Mouse (Mus musculus): ENCODE measurements around the gene Tmsb4x.
A peak's percentile ranks its signal among the peaks of the same experiment; 100 is the strongest.

The Tmsb4x gene

DNA sequence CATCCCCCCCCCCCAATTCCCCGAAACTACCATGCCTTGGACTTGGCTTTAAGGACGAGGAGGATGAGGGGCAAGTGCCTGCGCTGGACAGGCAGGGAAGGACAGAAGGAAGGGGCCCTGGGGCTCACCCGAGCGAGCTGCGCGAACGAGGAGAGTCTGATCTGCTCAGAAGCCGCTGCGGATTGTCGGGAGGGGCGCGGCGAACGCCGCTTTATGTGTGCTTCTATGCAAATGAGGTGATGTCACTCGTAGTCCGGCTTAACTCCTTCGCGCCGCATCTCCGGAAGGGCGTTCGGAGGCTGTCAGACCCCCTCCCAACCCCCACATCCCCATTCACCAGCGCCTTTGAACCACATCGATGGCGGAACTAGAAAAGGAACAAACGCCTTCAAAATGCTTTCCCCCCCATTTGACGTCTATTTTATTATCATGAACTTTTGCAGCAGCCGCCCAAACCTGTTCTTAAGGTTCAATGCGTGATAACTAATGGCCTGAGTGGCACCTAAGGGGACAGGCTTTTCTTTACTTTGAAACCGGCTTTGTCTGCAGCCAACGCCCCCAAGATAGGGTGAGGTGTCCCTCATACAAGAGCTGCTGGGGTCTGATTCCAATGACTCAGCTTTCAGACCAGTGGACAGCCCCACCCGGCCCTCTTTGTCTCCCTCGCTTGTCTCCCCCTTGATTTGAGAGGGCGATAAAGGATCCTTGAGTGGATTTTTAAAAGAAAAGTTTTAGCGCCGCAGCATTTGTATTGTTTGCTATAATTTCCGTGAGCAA is at the start of gene Tmsb4x:
TSS of gene Tmsb4x (minus strand) at position 338 of the 777 bp plus-strand sequence.
- peak; percentile 85 to 86 for DNase-seq (ENCODE audit: low spot score in 2 of 2)

DNA sequence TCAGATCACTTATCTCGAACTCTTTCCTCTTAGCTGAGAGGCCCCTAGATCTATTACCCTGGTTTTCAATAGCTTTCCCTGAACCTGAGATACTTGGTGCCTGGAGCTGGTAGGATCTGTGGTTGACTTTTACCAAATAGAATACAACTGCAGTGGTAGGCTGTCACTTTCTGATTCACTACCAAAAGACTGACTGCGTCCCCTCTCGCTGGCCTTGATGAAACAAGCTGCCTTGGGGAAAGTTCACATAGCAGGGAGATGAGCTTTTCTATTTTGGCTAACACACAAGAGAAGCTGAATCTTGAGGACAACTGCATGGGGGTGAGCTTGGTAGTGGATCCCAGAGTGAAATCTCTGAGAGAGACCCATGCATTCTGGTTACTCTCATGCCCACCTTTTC is 32.6 kb upstream of the Tmsb4x start:
- no peak for DNase-seq (ENCODE audit: low spot score in 2 of 2)

DNA sequence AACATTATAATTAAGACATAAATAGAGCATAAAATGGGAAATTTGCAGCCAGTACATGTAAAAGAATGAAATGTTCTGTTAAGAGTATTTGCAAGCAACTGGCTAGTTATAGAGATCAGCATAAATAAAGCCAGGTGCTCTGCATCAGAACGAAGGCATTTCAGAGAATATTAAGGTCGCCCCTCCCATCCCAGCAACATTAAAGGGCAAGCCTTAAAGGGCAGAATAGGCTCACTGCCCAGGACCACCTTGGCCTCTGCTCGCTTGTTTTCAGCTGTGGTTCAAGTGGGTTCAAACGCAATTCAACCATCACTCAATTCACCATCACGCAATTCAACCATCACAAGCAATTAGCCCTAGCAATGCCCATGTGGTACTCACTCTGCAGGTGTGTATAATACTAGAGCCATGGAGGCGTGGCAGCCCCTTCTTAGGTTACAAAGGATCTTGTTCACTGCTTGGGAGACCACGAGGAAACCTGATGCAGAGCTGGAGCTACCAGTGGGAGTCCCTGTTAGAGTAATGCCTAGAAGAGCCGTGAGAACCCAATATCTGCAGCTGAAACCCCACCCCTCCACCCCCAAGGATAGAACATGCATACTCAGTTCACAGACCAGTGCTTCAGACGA is 30.3 kb upstream of the Tmsb4x start:
- DNase-seq (ENCODE audit: low spot score in 2 of 2) = no peak

DNA sequence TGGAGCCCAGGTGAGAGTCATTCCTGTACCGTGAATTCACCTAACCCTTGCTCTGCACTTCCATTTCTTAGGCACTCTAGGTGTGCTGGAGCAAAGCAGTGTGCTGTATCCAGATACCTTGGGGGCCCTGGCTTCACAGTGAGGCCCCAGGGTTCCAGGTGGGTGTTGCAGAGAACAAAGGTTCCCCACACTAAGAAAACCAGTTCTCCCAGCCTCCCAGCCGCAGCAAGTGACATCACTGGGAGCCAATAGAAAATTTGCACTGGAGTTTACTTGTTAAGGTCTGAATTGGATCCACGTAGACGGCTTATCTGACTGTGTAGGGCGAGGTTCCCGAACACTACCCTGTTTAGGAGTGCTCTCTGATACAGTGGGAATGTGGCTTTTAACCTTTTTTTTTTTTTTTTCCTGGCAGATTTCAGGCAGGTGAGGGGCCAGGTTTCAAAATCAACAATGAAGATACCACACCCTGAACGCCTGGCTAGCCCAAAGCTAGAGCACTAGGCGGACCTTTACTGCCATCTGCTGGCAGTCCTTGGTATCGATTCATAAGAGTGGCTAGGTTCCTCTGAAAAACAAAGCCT is 24.1 kb upstream of the Tmsb4x start:
- peak; percentile 45 to 69 for DNase-seq (ENCODE audit: low spot score in 2 of 2)

DNA sequence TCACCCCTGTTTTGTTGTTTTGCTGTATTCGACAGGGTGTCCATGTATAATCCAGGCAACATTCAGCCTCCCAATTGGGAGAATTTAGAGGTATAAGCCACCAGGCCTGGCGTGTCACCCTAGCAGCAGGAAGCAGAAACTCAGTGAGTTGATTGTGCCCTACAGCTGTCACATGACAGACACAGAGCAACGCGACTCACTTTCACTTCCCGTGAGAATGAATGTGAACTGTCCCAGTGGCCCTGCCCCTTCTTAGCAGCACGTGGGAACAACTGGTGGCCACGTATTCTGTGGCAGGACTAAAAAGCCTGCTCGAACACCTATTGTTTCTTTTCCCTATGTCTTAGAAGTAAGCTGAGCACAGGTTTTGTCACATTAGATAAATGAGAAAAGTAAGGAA is 22.0 kb upstream of the Tmsb4x start:
- peak; percentile 48 to 71 for DNase-seq (ENCODE audit: low spot score in 2 of 2)

DNA sequence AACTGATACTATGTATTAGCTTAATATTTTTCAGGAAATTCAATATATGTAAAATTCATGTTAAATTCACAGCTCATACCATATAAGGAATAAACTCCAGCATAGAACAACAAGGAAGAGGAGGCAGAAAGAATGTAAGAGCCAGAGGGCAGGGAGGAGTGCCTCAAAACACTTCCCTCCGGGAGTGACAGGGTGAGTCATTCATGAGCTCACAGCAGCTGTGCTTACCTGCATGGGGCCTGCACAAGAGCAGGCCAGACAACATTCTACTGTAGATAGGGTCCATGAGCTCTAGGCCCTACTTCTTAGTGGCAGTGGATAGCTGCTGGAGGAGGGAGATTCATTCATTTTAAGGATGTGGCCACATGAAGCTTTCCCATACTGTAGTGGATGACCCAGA is 20.7 kb upstream of the Tmsb4x start:
- no peak for DNase-seq (ENCODE audit: low spot score in 2 of 2)

DNA sequence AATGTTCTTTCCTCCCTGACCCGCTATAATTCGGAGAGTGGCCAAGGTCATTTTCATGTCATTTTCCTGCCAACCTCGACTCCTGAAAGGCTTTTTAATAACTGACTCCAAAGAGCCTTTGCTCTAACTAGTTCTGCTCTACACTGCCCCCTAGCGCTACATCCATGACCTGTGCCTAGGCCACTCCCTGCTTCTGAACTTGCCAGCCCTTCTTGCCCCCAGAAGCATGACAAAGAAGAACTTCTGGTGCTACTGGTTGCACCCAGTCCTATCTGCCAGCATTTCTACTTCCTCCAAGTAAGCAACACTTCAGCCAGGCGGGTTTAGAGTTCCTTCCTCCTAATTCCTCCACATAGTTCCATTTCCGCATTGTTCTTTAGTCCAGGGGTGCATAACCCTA is 20.1 kb upstream of the Tmsb4x start:
- DNase-seq (ENCODE audit: low spot score in 2 of 2) = peak; percentile 70 to 82

DNA sequence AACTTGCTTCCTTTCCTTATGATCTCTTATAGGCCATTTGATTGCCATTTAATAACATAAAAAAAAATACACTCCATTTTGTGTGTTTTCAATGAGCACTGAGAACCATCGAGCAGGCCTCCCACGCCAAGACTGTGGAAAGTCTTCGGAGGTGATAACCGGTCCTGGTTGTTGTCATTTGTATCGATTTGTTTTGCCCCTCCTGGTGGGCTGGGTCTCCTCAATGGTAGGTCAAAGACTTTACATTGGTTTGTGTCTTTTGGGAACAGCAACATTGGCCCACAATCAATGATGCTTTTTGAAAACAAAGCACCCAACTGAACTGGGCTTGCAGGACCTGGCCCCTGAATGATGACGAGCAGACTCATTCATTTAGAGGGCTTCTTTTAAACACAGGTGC is 18.6 kb upstream of the Tmsb4x start:
- no peak for DNase-seq (ENCODE audit: low spot score in 2 of 2)

DNA sequence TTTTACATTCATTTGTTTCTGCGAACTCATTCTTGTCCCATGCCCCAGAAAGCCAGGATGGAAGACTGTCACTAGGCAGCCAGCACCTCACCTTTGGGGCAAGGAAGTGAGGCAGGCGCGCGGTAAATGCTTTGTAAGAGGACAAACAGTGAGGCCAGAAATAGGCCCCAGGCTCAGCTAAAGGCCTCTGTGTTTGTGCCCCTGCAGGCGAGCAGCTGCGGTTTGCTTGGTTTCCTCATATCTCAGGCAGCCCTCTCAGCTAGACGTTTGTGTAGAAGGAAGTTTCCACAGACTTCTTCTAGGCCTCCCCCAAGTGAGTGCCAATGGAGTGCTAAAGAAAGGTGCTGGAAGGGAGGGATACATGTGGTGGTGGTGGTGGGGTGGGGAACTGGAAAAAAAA is 18.0 kb upstream of the Tmsb4x start:
- DNase-seq (ENCODE audit: low spot score in 2 of 2) = peak; percentile 61 to 68

DNA sequence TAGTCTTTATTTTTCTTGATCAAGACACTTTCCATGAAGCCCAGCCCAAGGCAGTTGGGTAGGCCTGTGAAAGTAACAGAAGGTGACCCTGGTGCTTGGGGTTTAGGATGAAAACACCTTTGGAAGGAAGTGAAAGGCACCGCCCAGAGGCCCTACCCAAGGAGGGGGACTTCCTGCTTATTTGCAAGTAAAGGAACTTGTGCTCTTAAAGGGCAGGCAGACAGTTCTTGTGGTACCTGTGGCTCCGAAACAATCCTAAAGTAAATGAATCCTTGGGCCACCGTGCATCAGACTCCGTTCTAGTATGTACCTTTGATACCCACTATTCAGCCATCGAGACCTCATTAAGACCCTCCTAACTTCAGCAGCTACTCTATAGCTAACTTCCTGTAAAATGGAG is 17.5 kb upstream of the Tmsb4x start:
- peak; percentile 46 to 56 for DNase-seq (ENCODE audit: low spot score in 2 of 2)

DNA sequence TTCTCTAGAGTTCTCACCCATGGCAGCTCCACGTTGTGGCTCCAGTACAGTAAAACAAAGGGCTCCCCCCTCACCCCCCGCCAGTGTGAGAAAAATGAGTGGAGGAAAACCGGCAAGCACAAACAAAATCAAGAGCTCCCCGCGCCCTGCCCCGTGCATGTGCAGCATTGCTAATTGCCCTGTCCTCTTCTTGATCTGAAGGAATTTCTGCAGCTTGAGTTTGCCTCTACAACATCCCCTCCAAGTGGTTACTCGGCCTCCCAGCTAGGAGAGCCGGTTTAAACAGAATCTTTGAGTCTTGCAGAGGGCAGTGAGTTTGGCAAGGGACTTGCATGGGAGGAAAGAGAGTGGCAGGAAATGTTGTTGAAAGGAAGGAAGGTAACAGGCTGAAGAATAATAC is 3.6 kb upstream of the Tmsb4x start:
- peak; percentile 23 to 31 for DNase-seq (ENCODE audit: low spot score in 2 of 2)

DNA sequence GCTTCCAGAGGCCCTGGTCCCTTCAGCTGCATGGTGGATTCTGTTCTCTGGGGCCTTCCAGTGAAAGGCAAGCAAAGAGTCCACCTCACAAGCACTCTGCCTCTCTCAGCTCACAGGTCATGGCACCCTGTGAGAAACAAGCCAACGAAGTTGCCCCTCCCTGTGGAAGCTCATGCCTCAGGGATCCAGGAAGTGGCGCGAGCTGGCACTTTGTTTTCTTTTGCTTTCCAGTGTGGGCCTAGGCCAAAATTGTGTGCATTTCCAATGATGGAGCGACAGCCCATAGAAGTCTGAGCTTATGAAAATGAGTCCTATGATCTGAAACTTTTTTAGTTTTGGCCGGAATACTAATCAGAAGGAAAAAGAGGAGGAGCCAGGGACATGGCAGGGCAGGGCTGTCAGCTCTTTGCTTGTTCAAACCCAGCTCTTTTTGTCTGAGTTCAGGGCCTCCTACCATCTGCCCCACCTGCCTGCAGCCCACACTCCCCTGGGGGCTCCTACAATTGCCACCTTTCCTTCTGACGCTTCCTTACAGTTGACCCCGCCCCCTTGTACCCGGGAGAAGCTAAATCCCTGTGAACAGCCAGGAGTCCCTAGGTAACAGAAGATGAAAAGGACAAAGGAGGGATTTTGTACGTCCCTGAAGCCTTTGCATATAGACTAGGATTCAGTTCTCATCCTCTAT is 2.9 kb upstream of the Tmsb4x start:
- peak in 1 of 2 experiments; percentile 18 for DNase-seq (ENCODE audit: low spot score in 2 of 2)

DNA sequence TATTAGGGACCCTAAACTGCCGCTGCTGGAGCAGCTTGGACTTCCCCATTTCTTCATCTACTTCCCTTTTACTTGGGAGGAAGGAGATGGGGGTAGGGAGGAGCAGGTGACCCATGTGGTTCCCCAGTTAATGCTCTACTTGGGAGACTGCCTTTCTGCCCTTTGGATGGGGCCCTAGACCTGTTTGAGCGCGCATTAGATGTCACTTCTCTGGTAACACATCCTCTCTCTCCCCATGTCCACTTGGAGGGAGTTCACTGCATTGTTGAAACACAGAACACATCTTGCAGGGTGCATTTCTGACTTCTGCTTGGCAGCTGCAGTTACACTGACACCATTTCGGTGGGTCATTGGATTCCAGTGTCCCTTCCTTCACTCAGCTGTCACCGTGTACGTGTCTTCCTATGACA is 1.2 kb upstream of the Tmsb4x start:
- peak in 1 of 2 experiments; percentile 24 for DNase-seq (ENCODE audit: low spot score in 2 of 2)

DNA sequence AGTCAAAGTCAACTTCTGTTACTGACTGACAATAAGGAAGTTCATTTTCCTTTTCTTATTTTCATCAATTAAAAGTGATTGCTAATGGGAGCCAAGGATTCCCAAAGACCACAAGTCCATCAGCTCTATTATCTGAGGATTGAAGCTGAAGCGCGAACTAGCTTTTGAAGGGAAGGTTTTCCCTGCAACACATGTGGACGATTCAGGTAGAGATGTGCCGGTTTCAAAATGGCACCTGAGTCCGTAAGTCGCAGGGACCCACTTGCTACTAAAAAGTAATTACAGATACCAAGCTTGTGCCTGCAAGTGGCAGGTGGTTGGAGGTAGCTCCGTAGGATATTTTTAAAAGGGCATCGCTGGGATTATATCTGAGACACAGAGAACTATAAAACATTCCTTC is 713 bp upstream of the Tmsb4x start:
- no peak for DNase-seq (ENCODE audit: low spot score in 2 of 2)

DNA sequence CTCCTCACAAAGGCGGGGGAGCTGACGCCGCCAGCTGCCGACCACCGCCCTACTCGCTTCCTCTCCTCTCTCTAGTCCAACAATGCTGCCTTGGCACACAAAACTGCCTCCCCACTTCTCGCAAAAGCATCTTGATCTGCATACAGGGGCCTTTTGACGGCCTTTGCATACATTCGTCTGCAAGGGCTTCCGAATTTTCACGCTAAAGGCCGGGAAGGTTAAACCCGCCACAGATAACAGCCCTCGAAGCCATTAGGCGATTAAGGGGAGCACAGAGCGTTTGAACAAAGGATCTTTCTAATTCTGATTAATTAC is 652 bp downstream of the Tmsb4x start:
- DNase-seq (ENCODE audit: low spot score in 2 of 2) = peak in 1 of 2 experiments; percentile 27

DNA sequence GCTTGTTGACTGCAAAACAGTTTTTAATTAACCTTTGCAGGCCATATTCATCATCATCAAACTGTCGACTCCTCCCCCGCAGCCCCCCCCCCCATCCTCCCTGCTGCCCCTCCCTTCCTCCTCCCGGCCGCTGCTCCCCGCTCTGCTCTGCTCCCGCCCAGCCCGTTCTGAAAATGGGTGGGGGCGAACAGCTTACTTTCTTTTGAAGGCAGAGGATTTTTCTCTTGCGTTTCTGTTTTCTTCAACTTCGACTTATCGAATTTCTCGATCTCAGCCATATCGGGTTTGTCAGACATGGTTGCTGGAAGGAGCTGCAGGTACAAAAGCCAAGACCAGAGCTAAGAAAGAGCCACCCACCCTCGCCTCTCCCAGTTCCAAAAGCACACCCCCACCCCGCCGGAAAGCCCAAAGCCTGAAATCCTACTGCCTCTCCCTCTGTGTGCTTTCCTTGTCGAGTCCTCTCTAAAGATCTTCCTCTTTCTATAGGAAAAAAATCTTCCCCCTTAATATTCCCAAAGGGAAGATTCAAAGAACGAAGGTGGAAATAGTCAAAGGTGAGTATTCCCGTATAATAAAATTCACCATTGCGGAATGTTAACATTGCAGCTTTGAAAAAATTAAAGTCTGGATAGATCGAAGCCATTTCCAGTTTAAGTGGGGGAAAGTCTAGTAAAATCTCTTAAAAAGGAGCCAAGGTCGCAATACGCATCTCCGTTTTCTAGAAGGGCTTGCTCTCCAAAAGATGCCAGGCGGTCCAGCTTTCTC is 1.2 kb downstream of the Tmsb4x start:
- peak in 1 of 2 experiments; percentile 30 for DNase-seq (ENCODE audit: low spot score in 2 of 2)

DNA sequence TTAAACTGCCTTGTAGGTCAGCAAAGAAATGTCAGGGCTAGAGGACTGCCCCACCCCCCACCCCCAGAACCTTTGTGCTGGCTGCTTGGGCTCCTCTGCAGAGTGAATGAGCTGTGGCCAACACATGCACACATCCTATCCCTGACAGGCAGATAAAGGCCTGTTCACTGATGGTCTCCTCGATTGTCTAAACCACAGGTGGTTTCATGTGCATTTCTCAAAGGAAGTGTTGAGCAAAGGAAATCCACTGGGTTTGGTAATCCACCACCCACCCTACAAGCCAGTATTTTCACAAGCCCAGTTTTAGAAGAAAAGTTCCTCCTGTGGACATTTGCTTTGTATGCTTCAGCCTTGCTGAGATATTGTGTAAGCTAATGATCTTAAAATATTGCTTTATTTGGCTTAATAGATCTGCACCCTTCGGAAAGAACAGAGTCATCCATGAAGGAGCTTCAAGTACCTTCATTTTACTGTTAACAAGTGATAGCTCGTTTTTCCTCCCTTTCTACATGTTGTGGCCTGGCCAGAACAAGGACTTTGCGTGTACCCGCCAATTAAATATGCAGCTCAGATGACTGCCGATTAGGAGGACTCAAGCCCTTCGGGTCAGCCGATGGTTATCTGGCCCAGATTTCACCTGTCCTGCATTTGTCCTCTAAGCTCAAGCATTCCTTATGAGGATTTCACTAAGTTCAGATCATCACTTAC is 3.1 kb downstream of the Tmsb4x start:
- DNase-seq (ENCODE audit: low spot score in 2 of 2) = peak; percentile 46 to 63

DNA sequence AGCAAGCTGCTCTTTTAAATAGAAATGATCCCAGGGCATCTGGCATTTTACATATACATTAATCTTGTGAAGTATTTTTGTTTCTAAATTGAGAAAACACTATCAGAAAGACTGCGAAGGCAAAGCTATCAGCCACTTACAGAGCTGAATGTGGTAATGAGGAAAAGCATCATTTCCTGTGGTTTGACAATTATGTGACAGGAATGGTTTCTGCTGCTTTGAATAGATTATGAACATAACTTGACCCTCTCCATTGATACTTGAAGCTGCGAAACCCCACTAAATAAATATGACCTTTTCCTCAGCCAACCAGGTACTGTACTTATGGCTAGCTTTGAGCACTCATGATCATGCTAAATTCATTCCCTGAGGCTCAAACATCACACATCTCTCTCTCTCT is 7.8 kb downstream of the Tmsb4x start:
- peak in 1 of 2 experiments; percentile 33 for DNase-seq (ENCODE audit: low spot score in 2 of 2)

DNA sequence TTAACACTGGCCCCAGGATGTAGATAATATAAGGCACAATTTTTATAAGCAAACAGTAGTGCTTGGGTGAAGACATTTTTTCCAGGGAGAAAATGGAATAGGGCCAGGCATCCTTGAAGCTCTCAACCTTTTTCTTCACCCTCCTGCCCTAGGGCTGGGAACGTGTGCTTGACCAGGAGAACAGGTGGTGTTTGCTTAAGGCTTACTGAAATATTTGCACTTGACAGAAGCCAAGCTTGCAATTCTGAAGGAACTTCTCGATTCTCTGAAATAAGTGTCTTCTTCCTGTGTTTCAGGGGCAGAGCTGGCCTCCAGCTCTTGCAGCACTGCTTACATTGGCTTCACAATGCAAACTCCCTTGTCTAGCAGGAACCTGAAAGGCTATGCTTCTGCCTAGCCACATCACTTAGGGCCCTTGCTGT is 13.9 kb downstream of the Tmsb4x start:
- DNase-seq (ENCODE audit: low spot score in 2 of 2) = no peak

DNA sequence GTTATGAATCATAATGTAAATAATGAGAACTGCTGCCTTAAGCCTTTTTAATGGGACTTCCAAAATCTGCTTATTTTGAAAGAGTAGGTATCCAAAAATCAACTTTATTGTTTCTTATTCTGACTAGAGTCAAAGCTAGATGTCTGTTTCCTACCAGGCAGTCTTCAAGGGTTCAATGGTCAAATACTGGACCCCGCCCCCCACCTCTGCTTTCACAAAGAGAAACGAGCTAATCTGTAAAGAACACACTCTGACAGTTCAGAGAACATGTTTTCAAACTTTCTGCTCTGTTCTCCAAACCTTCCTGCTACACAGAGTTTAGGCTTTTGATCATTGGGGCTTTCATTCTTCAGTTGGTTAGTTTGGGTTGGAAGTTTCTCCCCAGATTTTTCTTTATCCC is 22.8 kb downstream of the Tmsb4x start:
- DNase-seq (ENCODE audit: low spot score in 2 of 2) = no peak

DNA sequence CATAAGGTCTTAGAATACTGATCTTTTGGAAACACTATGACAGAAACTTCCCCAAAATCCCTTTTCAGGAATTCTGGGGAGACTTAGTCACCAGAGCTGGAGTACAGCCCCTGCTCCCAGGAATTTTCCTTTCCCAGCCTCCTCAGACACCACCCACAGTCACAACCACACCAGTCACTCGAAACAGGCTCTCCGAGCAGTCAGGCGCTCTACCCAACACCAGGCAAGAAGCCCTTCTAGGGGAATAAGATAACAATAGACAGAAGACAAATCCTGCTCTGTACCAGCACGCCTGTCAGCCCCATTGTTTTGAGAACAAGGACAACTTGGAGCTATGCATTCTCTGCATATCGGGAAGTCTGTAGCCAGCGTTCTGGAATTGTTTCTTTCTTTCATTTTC is 25.6 kb downstream of the Tmsb4x start:
- no peak for DNase-seq (ENCODE audit: low spot score in 2 of 2)
